Mouse (Mus musculus): ENCODE results near the gene Prpf4b.
"Not testable (repeated sequence)": the region's sequence is repeated elsewhere in the genome, so short reads cannot be mapped to it uniquely, and the experiment has no call there.

Gene Prpf4b

DNA sequence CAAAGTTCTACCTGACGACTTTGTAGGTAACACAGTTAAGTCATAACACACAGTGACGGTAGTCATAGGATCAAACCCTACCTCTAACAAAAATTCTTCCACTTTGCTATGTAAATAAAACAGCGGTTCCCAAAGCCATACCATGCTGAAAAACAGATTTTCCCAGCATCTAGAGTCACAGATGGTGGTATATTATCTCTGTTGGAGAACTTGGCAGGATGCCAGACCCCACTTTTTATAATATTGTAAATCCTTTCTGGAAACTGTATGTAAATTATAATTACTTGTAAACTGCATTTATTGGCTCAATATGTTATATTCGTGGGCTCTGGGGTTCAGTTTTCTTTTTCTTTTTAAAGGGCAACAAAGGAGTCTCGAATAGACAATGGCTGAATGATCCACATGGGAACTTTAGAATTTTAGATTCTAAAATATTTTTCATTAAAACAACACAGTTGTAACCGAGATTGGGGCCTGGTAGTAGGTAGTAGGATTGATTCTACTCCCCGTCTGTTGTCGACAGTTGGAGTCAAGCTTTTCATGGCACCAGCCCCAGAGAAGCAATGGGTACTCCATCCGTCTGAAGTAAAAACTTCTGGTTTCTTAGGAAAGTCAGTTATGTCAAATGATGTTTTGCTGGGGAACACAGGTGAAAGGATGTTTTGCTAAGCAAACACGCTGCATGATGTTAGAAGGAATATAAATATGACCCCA, 60.0 kb downstream of the Prpf4b start:
- DNase-seq (ENCODE audit: extremely low read depth, low read depth, low spot score) = no peak

DNA sequence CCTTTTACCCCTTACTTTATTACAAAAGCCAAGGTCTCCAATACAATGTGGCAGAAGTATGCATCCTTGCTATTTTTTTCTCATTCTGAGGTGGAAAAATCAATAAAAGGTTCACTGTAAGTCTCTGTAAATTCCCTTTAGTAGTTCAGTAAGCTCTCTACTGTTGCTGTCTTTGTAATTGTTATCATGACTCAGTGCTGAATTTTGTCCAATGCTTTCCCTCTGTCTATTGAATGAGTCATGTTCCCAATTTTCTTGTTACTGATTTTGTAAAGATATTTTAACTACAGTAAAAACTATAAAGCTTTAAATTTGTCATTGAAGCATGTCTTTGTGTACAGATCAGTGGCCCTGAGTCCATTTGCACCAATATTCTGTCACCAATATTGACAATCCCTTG, 67.3 kb downstream of the Prpf4b start:
- no peak for DNase-seq (ENCODE audit: extremely low read depth, low read depth, low spot score)

DNA sequence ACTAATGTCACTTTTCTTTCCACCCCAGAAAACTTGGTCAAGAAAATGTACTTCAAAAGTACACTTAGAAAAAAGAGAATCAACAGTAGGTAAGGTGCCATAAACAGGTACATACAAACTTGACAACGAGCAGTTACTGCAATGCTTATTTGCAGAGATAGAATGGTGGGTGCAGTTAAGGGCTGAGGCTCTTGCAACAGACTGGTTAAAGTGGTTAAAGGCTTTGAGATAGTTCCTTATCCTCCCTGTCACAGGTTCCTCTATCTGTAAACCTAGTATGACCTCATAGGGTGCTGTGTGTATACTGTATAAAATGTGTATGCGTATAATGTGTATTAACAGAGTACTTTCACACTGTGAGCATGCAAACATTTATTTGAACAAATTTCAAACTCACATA, 76.3 kb downstream of the Prpf4b start:
- DNase-seq (ENCODE audit: extremely low read depth, low read depth, low spot score) = not testable (repeated sequence)
